Mouse (Mus musculus): ENCODE measurements at regions not wholly inside any gene's neighbourhood (a gene's known extent, or its start where the extent isn't known, plus 50 kb on each side); places are given as distances from the start of the nearest gene placed in this dataset.

- H3K4me1 ChIP-seq (ENCODE audit: control insufficient read depth, insufficient read depth, low read length) = no peaks in the 10 kb centered on the region
- TF ChIP-seq POLR2A (IDR thresholded peaks at IDR 0.05; ENCODE audit: borderline replicate concordance, low read depth, low read length) (no peak), CTCF (IDR thresholded peaks at IDR 0.05; ENCODE audit: low read depth, low read length) (no peak)
- no peak overlapping the region for H3K27ac ChIP-seq (ENCODE audit: insufficient read depth, low read depth, low read length)
- no peak overlapping the region for H3K4me3 ChIP-seq (ENCODE audit: insufficient read depth, low read length)
These were observed 51.9 kb upstream of the Lgalsl start for GRCm38 (mm10) chr11:20882756-20883155.

GRCm38 (mm10) chr11:20883907-20884306 lies 53.1 kb upstream of the Lgalsl start:
- H3K4me3 ChIP-seq (ENCODE audit: insufficient read depth, low read length) = no peak overlapping the region
- TF ChIP-seq POLR2A (IDR thresholded peaks at IDR 0.05; ENCODE audit: borderline replicate concordance, low read depth, low read length) (no peak), CTCF (IDR thresholded peaks at IDR 0.05; ENCODE audit: low read depth, low read length) (no peak)
- no peak overlapping the region for H3K27ac ChIP-seq (ENCODE audit: insufficient read depth, low read depth, low read length)
- no peaks in the 10 kb centered on the region for H3K4me1 ChIP-seq (ENCODE audit: control insufficient read depth, insufficient read depth, low read length)

DNA sequence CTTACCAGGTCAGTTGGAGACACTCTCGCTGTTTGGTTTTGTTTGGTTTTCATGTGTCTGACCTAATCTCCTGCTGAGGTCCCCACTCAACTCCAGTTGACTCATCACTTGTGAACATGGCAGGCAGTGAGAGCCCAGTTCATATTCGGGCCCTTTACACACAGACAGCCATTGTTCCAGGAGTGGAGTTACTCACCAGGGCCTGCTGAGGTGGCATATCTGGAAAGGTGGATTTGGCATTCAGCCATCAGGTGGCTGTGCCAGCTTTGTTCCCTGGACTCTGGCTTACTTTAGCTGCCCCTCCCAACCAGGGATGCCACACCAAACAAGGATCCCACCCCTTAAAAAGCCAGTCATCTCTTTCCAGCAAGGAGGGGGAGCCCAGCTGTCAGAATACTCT lies 56.2 kb upstream of the Lgalsl start:
- H3K27ac ChIP-seq (ENCODE audit: insufficient read depth, low read depth, low read length) = no peak overlapping the region
- no peak overlapping the region for H3K4me3 ChIP-seq (ENCODE audit: insufficient read depth, low read length)
- H3K4me1 ChIP-seq (ENCODE audit: control insufficient read depth, insufficient read depth, low read length) = no peaks in the 10 kb centered on the region
- TF ChIP-seq POLR2A (IDR thresholded peaks at IDR 0.05; ENCODE audit: borderline replicate concordance, low read depth, low read length) (no peak), CTCF (IDR thresholded peaks at IDR 0.05; ENCODE audit: low read depth, low read length) (no peak)

DNA sequence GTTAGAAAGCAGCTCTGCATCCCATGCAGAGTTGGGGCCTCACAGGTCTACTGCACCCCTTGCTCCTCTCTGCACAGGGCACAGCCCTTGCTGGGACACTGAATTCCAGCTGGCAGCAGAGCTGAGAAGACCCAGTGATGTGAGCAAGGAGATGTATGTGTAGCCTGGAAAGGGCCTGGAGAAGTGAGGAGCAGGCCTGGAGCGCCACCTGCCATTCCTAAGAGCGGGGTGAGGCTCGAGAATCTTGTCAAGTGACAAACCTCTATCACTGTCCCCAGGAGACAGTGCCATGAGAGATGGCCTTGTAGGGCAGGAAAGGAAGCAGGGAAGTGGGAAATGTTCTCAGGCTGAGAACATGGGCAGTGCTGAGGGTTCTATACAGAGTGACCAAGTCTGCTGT lies 59.6 kb upstream of the Lgalsl start:
- TF ChIP-seq POLR2A (IDR thresholded peaks at IDR 0.05; ENCODE audit: borderline replicate concordance, low read depth, low read length) (no peak), CTCF (IDR thresholded peaks at IDR 0.05; ENCODE audit: low read depth, low read length) (no peak)

DNA sequence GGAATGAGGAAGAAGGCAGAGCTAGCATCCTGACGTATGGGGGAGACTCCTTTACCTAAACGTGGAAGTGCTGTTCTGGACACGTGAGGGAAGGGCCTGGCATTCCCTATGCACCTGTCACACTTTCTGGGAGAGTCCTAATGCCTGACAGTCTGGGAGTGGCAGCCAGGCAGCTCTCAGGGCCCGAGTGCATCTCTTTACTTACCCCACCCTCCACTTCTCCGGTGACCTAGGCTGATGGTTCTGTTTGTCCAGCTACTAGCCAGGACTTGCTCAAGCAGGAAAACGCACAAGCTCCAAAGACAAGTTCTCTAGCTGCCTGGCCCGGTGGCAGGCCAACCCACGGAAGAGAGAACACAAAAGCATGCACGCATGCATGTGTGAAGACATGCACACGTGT lies 60.9 kb upstream of the Lgalsl start:
- TF ChIP-seq CTCF (IDR thresholded peaks at IDR 0.05; ENCODE audit: low read depth, low read length) (no peak), POLR2A (IDR thresholded peaks at IDR 0.05; ENCODE audit: borderline replicate concordance, low read depth, low read length) (no peak)
- Histone ChIP-seq H3K27ac (ENCODE audit: insufficient read depth, low read depth, low read length) (no peak overlapping the region), H3K4me3 (ENCODE audit: insufficient read depth, low read length) (no peak overlapping the region), H3K4me1 (ENCODE audit: control insufficient read depth, insufficient read depth, low read length) (peaks cover 8% of the 10 kb centered on the region)

More for the DNA sequence above, 59.6 kb upstream of the Lgalsl start:
- Histone ChIP-seq H3K4me3 (ENCODE audit: insufficient read depth, low read length) (no peak overlapping the region), H3K4me1 (ENCODE audit: control insufficient read depth, insufficient read depth, low read length) (no peaks in the 10 kb centered on the region), H3K27ac (ENCODE audit: insufficient read depth, low read depth, low read length) (no peak overlapping the region)

- no peak overlapping the region for H3K4me3 ChIP-seq (ENCODE audit: insufficient read depth, low read length)
- TF ChIP-seq POLR2A (IDR thresholded peaks at IDR 0.05; ENCODE audit: borderline replicate concordance, low read depth, low read length) (no peak), CTCF (IDR thresholded peaks at IDR 0.05; ENCODE audit: low read depth, low read length) (no peak)
- H3K4me1 ChIP-seq (ENCODE audit: control insufficient read depth, insufficient read depth, low read length) = peaks cover 36% of the 10 kb centered on the region
- H3K27ac ChIP-seq (ENCODE audit: insufficient read depth, low read depth, low read length) = no peak overlapping the region
These were observed 65.6 kb upstream of the Lgalsl start for GRCm38 (mm10) chr11:20896277-20897123.

- Histone ChIP-seq H3K4me1 (ENCODE audit: control insufficient read depth, insufficient read depth, low read length) (peaks cover 36% of the 10 kb centered on the region), H3K27ac (ENCODE audit: insufficient read depth, low read depth, low read length) (no peak overlapping the region), H3K4me3 (ENCODE audit: insufficient read depth, low read length) (no peak overlapping the region)
- TF ChIP-seq CTCF (IDR thresholded peaks at IDR 0.05; ENCODE audit: low read depth, low read length) (no peak), POLR2A (IDR thresholded peaks at IDR 0.05; ENCODE audit: borderline replicate concordance, low read depth, low read length) (no peak)
These were observed 66.6 kb upstream of the Lgalsl start for GRCm38 (mm10) chr11:20897468-20897867.

- peak overlapping the region; percentile 62 for H3K27ac ChIP-seq (ENCODE audit: insufficient read depth, low read depth, low read length)
- H3K4me1 ChIP-seq (ENCODE audit: control insufficient read depth, insufficient read depth, low read length) = peaks cover 36% of the 10 kb centered on the region
- TF ChIP-seq CTCF (IDR thresholded peaks at IDR 0.05; ENCODE audit: low read depth, low read length) (no peak), POLR2A (IDR thresholded peaks at IDR 0.05; ENCODE audit: borderline replicate concordance, low read depth, low read length) (no peak)
- H3K4me3 ChIP-seq (ENCODE audit: insufficient read depth, low read length) = no peak overlapping the region
These were observed 67.7 kb upstream of the Lgalsl start for GRCm38 (mm10) chr11:20898558-20898957.

GRCm38 (mm10) chr11:20899766-20900165 lies 68.9 kb upstream of the Lgalsl start:
- TF ChIP-seq POLR2A (IDR thresholded peaks at IDR 0.05; ENCODE audit: borderline replicate concordance, low read depth, low read length) (no peak), CTCF (IDR thresholded peaks at IDR 0.05; ENCODE audit: low read depth, low read length) (no peak)
- no peak overlapping the region for H3K4me3 ChIP-seq (ENCODE audit: insufficient read depth, low read length)
- H3K27ac ChIP-seq (ENCODE audit: insufficient read depth, low read depth, low read length) = no peak overlapping the region
- H3K4me1 ChIP-seq (ENCODE audit: control insufficient read depth, insufficient read depth, low read length) = peaks cover 36% of the 10 kb centered on the region

DNA sequence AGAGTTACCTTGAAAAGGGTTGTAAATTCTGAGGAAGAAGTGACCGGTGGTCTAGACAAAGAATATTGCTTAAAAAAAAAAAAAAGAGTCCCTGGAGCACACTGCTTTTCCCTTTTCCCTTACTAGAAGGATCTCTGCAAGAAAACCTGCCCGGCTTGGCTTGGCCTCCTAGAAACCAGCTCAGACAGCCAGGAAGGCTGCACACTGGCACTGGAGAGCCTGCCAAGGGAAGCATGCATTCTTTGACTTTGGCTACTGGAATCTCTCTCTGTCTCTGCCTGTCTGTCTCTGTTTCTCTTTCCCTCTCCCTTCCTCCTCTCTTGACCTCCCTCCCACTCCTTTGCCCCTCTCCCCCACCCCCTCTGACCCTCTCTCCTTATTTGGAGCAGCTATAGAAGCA lies 71.1 kb upstream of the Lgalsl start:
- Histone ChIP-seq H3K4me3 (ENCODE audit: insufficient read depth, low read length) (no peak overlapping the region), H3K4me1 (ENCODE audit: control insufficient read depth, insufficient read depth, low read length) (peaks cover 25% of the 10 kb centered on the region), H3K27ac (ENCODE audit: insufficient read depth, low read depth, low read length) (no peak overlapping the region)
- TF ChIP-seq CTCF (IDR thresholded peaks at IDR 0.05; ENCODE audit: low read depth, low read length) (no peak), POLR2A (IDR thresholded peaks at IDR 0.05; ENCODE audit: borderline replicate concordance, low read depth, low read length) (no peak)
